Mouse (Mus musculus) liver, embryonic 11.5 days (tissue): ENCODE results near the gene Kcnk12. TPM values are rescaled to one million over a fixed set of nuclear protein-coding genes. Genes with fewer than 3 reads are reported as not detected.

Experiments used
- ATAC-seq: fragments of 200-750 bp; cut with Nextera tagmentation; replicated peaks from 2 replicates; pipeline ENCODE4 v1.8.0; 2017; ENCODE audit warnings: moderate number of reproducible peaks, mild to moderate bottlenecking, moderate TSS enrichment, moderate library complexity; ENCODE audit not compliant: low FRiP score
- DNase-seq: peaks from one replicate; pipeline ENCODE4 v3.0.0-alpha.2; 2017; ENCODE audit warnings: low spot score
- H3K27ac ChIP-seq: fragments of 300-500 bp; sonication (generic); 2 replicates; pipeline ENCODE4 v1.5.1; 2014; ENCODE audit warnings: mild to moderate bottlenecking, low read depth, low read length, control low read depth
- H3K27me3 ChIP-seq: fragments of 300-500 bp; sonication (generic); replicated peaks from 2 replicates; pipeline ENCODE4 v1.6.1; 2014; ENCODE audit warnings: low read length, mixed read lengths; ENCODE audit not compliant: control insufficient read depth, insufficient read depth
- H3K36me3 ChIP-seq: fragments of 300-500 bp; sonication (generic); 2 replicates; pipeline ENCODE4 v1.6.1; 2014; ENCODE audit warnings: mild to moderate bottlenecking, low read length, moderate library complexity, mixed read lengths; ENCODE audit not compliant: control insufficient read depth, insufficient read depth
- H3K4me1 ChIP-seq: fragments of 300-500 bp; sonication (generic); replicated peaks from 2 replicates; pipeline ENCODE4 v1.6.1; 2014; ENCODE audit warnings: low read length, mixed read lengths; ENCODE audit not compliant: control insufficient read depth, insufficient read depth
- H3K4me2 ChIP-seq: fragments of 300-500 bp; sonication (generic); 2 replicates; pipeline ENCODE4 v1.6.1; 2014; ENCODE audit warnings: mild to moderate bottlenecking, control low read depth, moderate library complexity
- H3K4me3 ChIP-seq: fragments of 300-500 bp; sonication (generic); 2 replicates; pipeline ENCODE4 v1.5.1; 2014; ENCODE audit warnings: low read depth, low read length, control low read depth
- H3K9ac ChIP-seq: fragments of 300-500 bp; sonication (generic); 2 replicates; pipeline ENCODE4 v1.6.1; 2014; ENCODE audit warnings: low read depth, low read length, control low read depth
- H3K9me3 ChIP-seq: fragments of 300-500 bp; sonication (generic); 2 replicates; pipeline ENCODE4 v1.6.1; 2016; ENCODE audit warnings: low read length, inconsistent platforms, mixed read lengths; ENCODE audit not compliant: control insufficient read depth
- WGBS: fragments of 180-500 bp; shearing (Covaris S2); extraction: QIAGEN DNeasy Blood & Tissue Kit; methylation state at CpG from one replicate; pipeline ENCODE4 v1.1.7; 2014; 5-methylcytosine and 5-hydroxymethylcytosine counted together
- polyA plus RNA-seq: library from polyadenylated mRNA; unstranded; fragments of >200 nt; fragmentation: Nextera tagmentation; extraction: Ambion mirVana; gene quantifications from 2 replicates; pipeline ENCODE4 v1.2.1, GENCODE M21; 2014

Gene Kcnk12
- polyA plus RNA-seq: 0.64 and 0.86 TPM in 2 replicates

- Histone ChIP-seq H3K9ac (no peak within 1 kb of the TSS), H3K27me3 (peaks cover 56% of the 10 kb centered on the region), H3K9me3 (no peaks in the 10 kb centered on the region), H3K4me2 (peak within 1 kb of the TSS; percentile 76), H3K4me1 (peaks cover 3% of the 10 kb centered on the region), H3K27ac (no peak within 1 kb of the TSS), H3K36me3 (no peaks in the 10 kb centered on the region), H3K4me3 (peak within 1 kb of the TSS; percentile 46)
- WGBS: under 1% methylated on average over 43 of the region's 46 CpGs
- ATAC-seq (peak; percentile 48; the same call in 1 of the 2 replicates), DNase-seq (peak; percentile 69)
Observed at GRCm38 (mm10) chr17:87797688-87798291, at the start of gene Kcnk12. TSS of gene Kcnk12 (minus strand) at chr17:87797994.

- Histone ChIP-seq H3K27ac (no peak overlapping the region), H3K4me3 (no peak overlapping the region), H3K4me2 (no peak overlapping the region), H3K4me1 (no peaks in the 10 kb centered on the region), H3K36me3 (no peaks in the 10 kb centered on the region), H3K27me3 (no peaks in the 10 kb centered on the region), H3K9ac (no peak overlapping the region), H3K9me3 (no peaks in the 10 kb centered on the region)
- ATAC-seq: no peak
- DNase-seq: no peak
- WGBS: 86% methylated on average over 5 of the region's 5 CpGs
Observed at GRCm38 (mm10) chr17:87842156-87842555, 44.4 kb upstream of the Kcnk12 start.

GRCm38 (mm10) chr17:87840079-87840478, 42.3 kb upstream of the Kcnk12 start:
- 58% methylated on average over 7 of the region's 7 CpGs for WGBS
- Histone ChIP-seq H3K9ac (no peak overlapping the region), H3K27ac (no peak overlapping the region), H3K36me3 (no peaks in the 10 kb centered on the region), H3K27me3 (no peaks in the 10 kb centered on the region), H3K9me3 (no peaks in the 10 kb centered on the region), H3K4me2 (no peak overlapping the region), H3K4me3 (no peak overlapping the region), H3K4me1 (no peaks in the 10 kb centered on the region)
- DNase-seq (no peak), ATAC-seq (no peak)

GRCm38 (mm10) chr17:87834850-87835249, 37.1 kb upstream of the Kcnk12 start:
- Histone ChIP-seq H3K27me3 (no peaks in the 10 kb centered on the region), H3K9me3 (no peaks in the 10 kb centered on the region), H3K4me3 (no peak overlapping the region), H3K4me1 (no peaks in the 10 kb centered on the region), H3K36me3 (no peaks in the 10 kb centered on the region), H3K27ac (no peak overlapping the region), H3K9ac (no peak overlapping the region), H3K4me2 (no peak overlapping the region)
- 38% methylated on average over 8 of the region's 8 CpGs for WGBS
- ATAC-seq: no peak
- DNase-seq: no peak

GRCm38 (mm10) chr17:87826909-87827308, 29.1 kb upstream of the Kcnk12 start:
- H3K9ac ChIP-seq: no peak overlapping the region
- ATAC-seq (no peak; the same call in 1 of the 2 replicates), DNase-seq (no peak)
- no peak overlapping the region for H3K4me2 ChIP-seq
- no peak overlapping the region for H3K27ac ChIP-seq
- no peaks in the 10 kb centered on the region for H3K4me1 ChIP-seq
- H3K27me3 ChIP-seq: peaks cover 18% of the 10 kb centered on the region
- 16% methylated on average over 12 of the region's 12 CpGs for WGBS
- H3K4me3 ChIP-seq: no peak overlapping the region
- H3K9me3 ChIP-seq: no peaks in the 10 kb centered on the region
- no peaks in the 10 kb centered on the region for H3K36me3 ChIP-seq

GRCm38 (mm10) chr17:87826036-87826560, 28.3 kb upstream of the Kcnk12 start:
- no peak overlapping the region for H3K4me2 ChIP-seq
- WGBS: 22% methylated on average over 23 of the region's 23 CpGs

GRCm38 (mm10) chr17:87825454-87826008, 27.7 kb upstream of the Kcnk12 start:
- H3K4me1 ChIP-seq: no peaks in the 10 kb centered on the region
- no peak overlapping the region for H3K4me3 ChIP-seq
- H3K9me3 ChIP-seq: no peaks in the 10 kb centered on the region
- no peak overlapping the region for H3K4me2 ChIP-seq
- H3K27me3 ChIP-seq: peaks cover 18% of the 10 kb centered on the region
- ATAC-seq (no peak), DNase-seq (no peak)
- no peaks in the 10 kb centered on the region for H3K36me3 ChIP-seq
- H3K9ac ChIP-seq: no peak overlapping the region
- 34% methylated on average over 5 of the region's 5 CpGs for WGBS
- no peak overlapping the region for H3K27ac ChIP-seq

More at GRCm38 (mm10) chr17:87826036-87826560, 28.3 kb upstream of the Kcnk12 start:
- Histone ChIP-seq H3K4me1 (no peaks in the 10 kb centered on the region), H3K27ac (no peak overlapping the region), H3K9ac (no peak overlapping the region), H3K4me3 (no peak overlapping the region), H3K9me3 (no peaks in the 10 kb centered on the region), H3K27me3 (peaks cover 18% of the 10 kb centered on the region), H3K36me3 (no peaks in the 10 kb centered on the region)
- ATAC-seq: no peak
- DNase-seq: no peak

GRCm38 (mm10) chr17:87823031-87823430, 25.2 kb upstream of the Kcnk12 start:
- Histone ChIP-seq H3K9ac (no peak overlapping the region), H3K4me3 (no peak overlapping the region), H3K4me2 (no peak overlapping the region), H3K9me3 (peaks cover 4% of the 10 kb centered on the region; the same call in 1 of the 2 replicates), H3K27me3 (peaks cover 18% of the 10 kb centered on the region), H3K4me1 (no peaks in the 10 kb centered on the region), H3K36me3 (no peaks in the 10 kb centered on the region), H3K27ac (no peak overlapping the region)
- DNase-seq: no peak
- ATAC-seq: no peak
- 64% methylated on average over 3 of the region's 3 CpGs for WGBS

- Histone ChIP-seq H3K4me3 (no peak overlapping the region), H3K36me3 (no peaks in the 10 kb centered on the region), H3K27me3 (no peaks in the 10 kb centered on the region), H3K27ac (no peak overlapping the region), H3K4me1 (no peaks in the 10 kb centered on the region), H3K9me3 (no peaks in the 10 kb centered on the region), H3K9ac (no peak overlapping the region), H3K4me2 (no peak overlapping the region)
- 77% methylated on average over 2 of the region's 2 CpGs for WGBS
- ATAC-seq (no peak), DNase-seq (no peak)
Observed at GRCm38 (mm10) chr17:87809556-87809955, 11.8 kb upstream of the Kcnk12 start.
